Mouse (Mus musculus) heart, embryonic 10.5 days (tissue): ENCODE measurements around the gene Bcl11b. TPM values are rescaled to one million over a fixed set of nuclear protein-coding genes. Genes with fewer than 3 reads are reported as not detected.

Source experiments
- DNase-seq: peaks from one replicate; pipeline ENCODE4 v3.0.0-alpha.2; 2017; ENCODE audit warnings: low spot score
- H3K27ac ChIP-seq: fragments of 300-500 bp; sonication (generic); 2 replicates; pipeline ENCODE4 v1.5.1; 2016; ENCODE audit warnings: mild to moderate bottlenecking
- H3K27me3 ChIP-seq: fragments of 300-500 bp; sonication (generic); 2 replicates; pipeline ENCODE4 v1.6.1; 2016; ENCODE audit warnings: mild to moderate bottlenecking; ENCODE audit not compliant: poor library complexity, insufficient read depth, severe bottlenecking
- H3K36me3 ChIP-seq: fragments of 300-500 bp; sonication (generic); 2 replicates; pipeline ENCODE4 v1.6.1; 2016; ENCODE audit warnings: mild to moderate bottlenecking, moderate library complexity
- H3K4me1 ChIP-seq: fragments of 300-500 bp; sonication (generic); 2 replicates; pipeline ENCODE4 v1.6.1; 2016; ENCODE audit warnings: mild to moderate bottlenecking
- H3K4me3 ChIP-seq: fragments of 300-500 bp; sonication (generic); 2 replicates; pipeline ENCODE4 v1.5.1; 2016; ENCODE audit warnings: mild to moderate bottlenecking, moderate library complexity
- H3K9me3 ChIP-seq: fragments of 300-500 bp; sonication (generic); 2 replicates; pipeline ENCODE4 v1.6.1; 2016; ENCODE audit warnings: mild to moderate bottlenecking, moderate library complexity
- WGBS: fragments of 180-500 bp; shearing (Covaris S2); methylation state at CpG from one replicate; pipeline ENCODE4 v1.1.7; 2016; 5-methylcytosine and 5-hydroxymethylcytosine counted together
- polyA plus RNA-seq: library from polyadenylated mRNA; unstranded; fragments of >200 nt; fragmentation: Nextera tagmentation; extraction: Ambion mirVana; gene quantifications from 2 replicates; pipeline ENCODE4 v1.2.1, GENCODE M21; 2016

Bcl11b gene
- polyA plus RNA-seq: 3.1 and 3.3 TPM in 2 replicates

DNA sequence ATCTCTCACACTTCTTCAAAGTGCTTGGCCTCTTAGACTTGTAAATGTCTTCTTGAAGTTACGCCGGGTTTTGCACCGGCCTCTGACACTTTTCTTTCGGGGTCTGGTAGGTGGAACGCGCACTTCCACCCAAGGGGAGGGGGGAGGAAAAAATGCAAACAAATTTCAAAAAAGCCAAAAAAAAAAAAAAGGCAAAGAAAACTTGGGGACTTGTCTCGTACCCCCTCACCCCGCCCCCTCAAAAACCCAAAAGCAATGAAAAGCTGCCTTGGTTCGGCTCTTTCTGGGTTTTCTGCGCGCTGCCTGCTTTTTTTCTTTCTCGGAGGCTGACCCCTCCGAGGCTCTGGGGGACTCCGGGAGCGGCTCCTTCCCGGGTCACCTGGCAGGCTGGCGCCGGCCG, at the start of gene Bcl11b:
Gene Bcl11b (minus strand): TSS at position 120 of the 400 bp plus-strand sequence.
- Histone ChIP-seq H3K9me3 (no peaks in the 10 kb centered on the region), H3K4me1 (peaks cover 24% of the 10 kb centered on the region), H3K27ac (peak within 1 kb of the TSS; percentile 85), H3K4me3 (peak within 1 kb of the TSS; percentile 74), H3K27me3 (peaks cover 72% of the 10 kb centered on the region), H3K36me3 (no peaks in the 10 kb centered on the region)
- no peak for DNase-seq
- under 1% methylated on average over 19 of the region's 19 CpGs for WGBS

DNA sequence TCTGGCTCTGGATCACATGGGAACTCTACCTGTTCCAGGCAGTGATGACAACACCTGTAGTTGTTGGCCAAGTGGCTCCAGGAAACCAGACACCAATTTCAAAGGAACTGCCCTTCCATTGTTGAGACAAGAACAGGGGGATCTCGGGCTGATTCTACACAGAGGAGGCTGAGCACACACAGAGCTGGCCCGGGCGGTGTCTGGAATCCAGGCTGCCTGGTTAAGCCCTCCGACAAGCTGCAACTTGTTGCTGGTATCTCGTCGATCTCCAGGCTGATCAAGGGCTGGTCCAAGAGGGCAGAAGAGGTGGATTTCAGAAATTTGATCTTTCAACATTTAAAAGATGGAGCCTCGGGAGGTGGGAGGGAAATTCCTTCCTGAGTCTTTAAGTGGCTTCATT, 47.6 kb upstream of the Bcl11b start:
- no peak overlapping the region for H3K4me3 ChIP-seq
- H3K4me1 ChIP-seq: peaks cover 10% of the 10 kb centered on the region
- WGBS: 56% methylated on average over 7 of the region's 7 CpGs
- no peaks in the 10 kb centered on the region for H3K36me3 ChIP-seq
- DNase-seq: no peak
- no peaks in the 10 kb centered on the region for H3K9me3 ChIP-seq
- H3K27ac ChIP-seq: no peak overlapping the region
- peaks cover 27% of the 10 kb centered on the region; the same call in 1 of the 2 replicates for H3K27me3 ChIP-seq

DNA sequence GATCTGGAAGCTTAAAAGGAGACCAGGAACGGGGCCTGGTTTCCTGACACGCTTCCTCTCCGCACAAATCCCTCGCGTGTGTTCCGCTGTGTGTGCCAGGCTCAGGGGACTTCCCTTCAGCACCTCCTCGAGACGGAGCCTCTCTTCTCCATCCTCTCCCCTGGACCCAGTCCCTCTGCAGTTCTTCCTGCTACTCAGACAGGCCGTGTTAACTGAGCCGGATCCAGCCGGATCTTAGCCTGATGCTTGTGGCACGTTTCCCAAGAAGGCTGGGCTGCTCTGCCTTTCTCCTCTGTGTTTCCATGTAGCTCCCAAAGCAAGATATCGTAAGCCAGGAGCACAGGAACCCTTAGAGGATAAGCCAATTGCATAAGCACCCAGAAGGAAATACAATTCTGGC, 46.2 kb upstream of the Bcl11b start:
- Histone ChIP-seq H3K4me1 (peaks cover 11% of the 10 kb centered on the region), H3K27ac (no peak overlapping the region), H3K4me3 (no peak overlapping the region), H3K9me3 (no peaks in the 10 kb centered on the region), H3K27me3 (peaks cover 27% of the 10 kb centered on the region; the same call in 1 of the 2 replicates), H3K36me3 (no peaks in the 10 kb centered on the region)
- 65% methylated on average over 13 of the region's 13 CpGs for WGBS
- DNase-seq: no peak

DNA sequence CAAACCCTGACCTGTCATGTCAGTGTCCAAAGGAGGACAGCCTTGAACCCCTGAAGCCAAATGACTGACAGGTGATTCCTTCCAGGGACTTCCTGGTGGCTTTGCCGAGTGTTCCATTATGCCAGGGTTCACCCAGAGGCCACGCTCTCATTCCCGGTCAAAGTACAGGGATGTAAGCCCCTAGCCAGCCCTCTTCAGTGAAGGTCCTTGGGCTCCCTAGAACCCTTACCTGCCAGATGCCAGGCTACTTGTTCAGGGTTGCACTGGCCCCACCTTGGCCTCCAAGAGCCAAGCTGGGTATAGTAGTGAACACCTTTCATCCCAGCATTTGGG, 38.8 kb upstream of the Bcl11b start:
- WGBS: 52% methylated on average over 3 of the region's 3 CpGs
- 0 out of 2 replicates have a peak overlapping the region, but pooled peaks have one; percentile 16 for H3K27ac ChIP-seq
- H3K9me3 ChIP-seq: no peaks in the 10 kb centered on the region
- H3K27me3 ChIP-seq: peaks cover 24% of the 10 kb centered on the region; the same call in 1 of the 2 replicates
- DNase-seq: no peak
- peaks cover 27% of the 10 kb centered on the region for H3K4me1 ChIP-seq
- H3K4me3 ChIP-seq: no peak overlapping the region
- H3K36me3 ChIP-seq: no peaks in the 10 kb centered on the region

DNA sequence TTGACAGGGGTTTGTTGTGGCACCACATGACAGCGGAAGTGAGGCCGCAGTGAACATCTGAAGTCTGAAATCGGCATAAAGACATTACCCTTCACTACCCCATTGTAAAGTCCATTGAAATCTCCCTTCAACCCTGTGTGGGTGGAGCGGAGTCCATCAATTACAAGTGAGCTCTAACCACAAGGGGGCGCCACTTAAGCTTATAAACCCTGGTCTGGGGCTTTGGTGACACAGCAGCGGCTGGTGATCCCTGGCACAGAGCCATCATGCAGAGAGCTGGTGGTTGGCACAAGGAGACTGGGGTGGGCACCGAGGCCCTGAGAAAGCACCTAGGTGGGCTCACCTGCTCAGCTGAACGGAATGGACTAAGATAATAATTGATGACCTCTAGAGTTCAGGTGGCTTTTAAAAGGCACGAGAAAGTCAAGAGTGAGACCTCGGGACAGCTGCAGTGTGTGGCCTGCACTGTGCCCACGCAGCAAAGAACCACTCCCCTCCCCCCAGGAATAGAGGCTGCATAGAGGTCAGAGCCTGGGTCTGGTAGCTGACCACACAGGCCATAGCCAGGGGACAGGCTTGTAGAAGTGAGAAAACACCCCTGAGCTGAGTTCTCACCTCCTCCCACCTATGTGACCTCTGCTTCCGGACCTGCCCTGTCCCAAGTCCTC, 38.3 kb upstream of the Bcl11b start:
- Histone ChIP-seq H3K36me3 (no peaks in the 10 kb centered on the region), H3K27me3 (peaks cover 24% of the 10 kb centered on the region; the same call in 1 of the 2 replicates), H3K4me3 (no peak overlapping the region), H3K4me1 (peaks cover 31% of the 10 kb centered on the region), H3K9me3 (no peaks in the 10 kb centered on the region), H3K27ac (0 out of 2 replicates have a peak overlapping the region, but pooled peaks have one; percentile 16)
- peak; percentile 82 for DNase-seq
- 45% methylated on average over 12 of the region's 12 CpGs for WGBS

DNA sequence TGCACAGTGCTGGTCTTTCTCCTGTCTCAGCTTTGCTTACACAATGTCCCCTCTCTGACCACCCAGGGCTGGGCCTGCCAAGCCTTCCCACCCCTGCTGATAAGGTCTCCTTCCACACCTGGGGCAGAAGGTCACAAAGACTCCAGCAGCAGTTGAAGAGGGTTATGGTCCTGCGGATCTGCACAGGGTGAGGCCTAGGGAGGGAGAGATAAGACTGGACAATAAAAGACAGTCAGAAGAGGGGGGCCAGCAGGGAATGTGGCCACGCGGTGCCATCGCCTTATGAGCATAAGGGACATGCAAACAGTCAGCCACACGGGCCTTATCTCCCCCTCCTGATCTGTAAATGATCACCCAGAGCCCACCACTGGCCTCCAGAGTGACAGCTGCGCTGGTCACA, 34.0 kb upstream of the Bcl11b start:
- no peak overlapping the region for H3K4me3 ChIP-seq
- H3K27me3 ChIP-seq: peaks cover 11% of the 10 kb centered on the region; the same call in 1 of the 2 replicates
- no peaks in the 10 kb centered on the region for H3K9me3 ChIP-seq
- no peaks in the 10 kb centered on the region for H3K36me3 ChIP-seq
- WGBS: 34% methylated on average over 6 of the region's 6 CpGs
- no peak for DNase-seq
- H3K27ac ChIP-seq: no peak overlapping the region
- H3K4me1 ChIP-seq: peaks cover 27% of the 10 kb centered on the region

DNA sequence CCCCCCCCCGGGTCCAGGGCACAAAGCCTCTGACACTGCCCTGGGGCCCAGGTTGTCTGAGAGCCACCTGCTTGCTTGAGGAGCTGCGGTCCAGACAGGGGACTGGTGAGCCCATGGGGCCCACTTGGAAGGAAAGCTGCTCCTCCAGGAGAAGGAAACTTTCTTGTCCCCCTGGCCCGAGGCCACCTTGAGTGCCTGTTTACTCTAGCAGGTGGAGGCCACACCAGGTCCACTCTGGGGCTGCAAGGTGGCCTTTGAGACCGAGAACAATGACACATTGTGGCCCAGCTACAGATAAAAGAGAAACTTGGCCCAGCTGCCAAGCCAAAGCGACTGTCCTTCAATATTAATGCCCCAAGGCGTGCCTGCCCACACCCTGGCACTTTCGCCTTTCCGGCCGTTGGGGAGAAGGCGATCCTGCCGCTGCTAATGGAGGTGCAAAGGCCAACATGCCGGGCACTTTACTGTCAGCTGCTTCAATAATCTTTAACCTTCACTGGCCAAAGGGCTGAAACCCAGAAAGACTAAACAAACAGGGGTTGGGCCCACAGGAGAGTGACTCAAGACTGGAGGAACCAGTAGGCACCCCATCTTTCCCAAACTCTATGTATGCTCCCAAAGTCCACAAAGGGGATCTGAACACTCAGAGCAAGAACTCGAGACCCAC, 32.1 kb upstream of the Bcl11b start:
- H3K4me1 ChIP-seq: peaks cover 18% of the 10 kb centered on the region
- H3K9me3 ChIP-seq: no peaks in the 10 kb centered on the region
- H3K36me3 ChIP-seq: no peaks in the 10 kb centered on the region
- H3K27ac ChIP-seq: no peak overlapping the region
- 78% methylated on average over 13 of the region's 13 CpGs for WGBS
- no peak for DNase-seq
- H3K27me3 ChIP-seq: peaks cover 2% of the 10 kb centered on the region; the same call in 1 of the 2 replicates
- H3K4me3 ChIP-seq: no peak overlapping the region

DNA sequence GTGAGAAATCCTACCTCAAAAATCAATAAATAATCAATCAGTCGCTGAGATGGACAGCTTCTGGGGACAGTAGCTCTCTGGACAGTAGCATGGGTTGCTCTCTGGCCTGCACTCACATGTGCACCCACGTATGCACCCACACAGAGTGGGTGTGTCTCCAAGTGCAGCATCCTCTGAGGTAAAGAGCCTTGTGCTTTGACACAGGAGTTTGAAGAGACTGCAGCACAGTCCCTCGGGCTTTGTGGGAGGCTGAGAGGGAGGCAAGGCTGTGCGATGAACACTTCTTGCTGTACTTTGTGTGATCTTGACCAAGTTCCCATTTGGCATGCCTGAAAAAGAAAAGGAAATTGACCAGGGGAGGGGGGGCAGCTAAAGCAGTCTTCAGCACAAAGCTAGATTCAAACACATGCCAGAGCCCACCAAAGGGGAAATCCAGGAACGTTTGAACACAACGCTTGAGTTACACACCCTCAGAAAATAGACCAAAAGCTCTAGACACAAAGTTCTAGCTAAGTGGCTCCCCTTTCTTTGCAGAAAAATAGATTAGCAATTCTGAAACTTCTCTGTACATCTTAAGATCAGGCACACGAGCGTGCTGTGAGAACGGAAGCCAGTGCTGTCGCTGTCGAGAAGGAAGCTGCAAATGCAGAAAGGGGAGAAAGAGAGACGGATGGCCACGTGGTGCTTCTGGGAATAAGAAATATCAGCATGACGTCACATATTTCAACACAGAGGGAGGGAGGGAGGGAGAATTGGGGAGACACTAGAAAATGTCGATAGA, 19.6 kb upstream of the Bcl11b start:
- Histone ChIP-seq H3K27ac (no peak overlapping the region), H3K4me1 (no peaks in the 10 kb centered on the region), H3K4me3 (no peak overlapping the region), H3K9me3 (no peaks in the 10 kb centered on the region), H3K27me3 (no peaks in the 10 kb centered on the region), H3K36me3 (no peaks in the 10 kb centered on the region)
- WGBS: 76% methylated on average over 15 of the region's 15 CpGs
- DNase-seq: no peak

DNA sequence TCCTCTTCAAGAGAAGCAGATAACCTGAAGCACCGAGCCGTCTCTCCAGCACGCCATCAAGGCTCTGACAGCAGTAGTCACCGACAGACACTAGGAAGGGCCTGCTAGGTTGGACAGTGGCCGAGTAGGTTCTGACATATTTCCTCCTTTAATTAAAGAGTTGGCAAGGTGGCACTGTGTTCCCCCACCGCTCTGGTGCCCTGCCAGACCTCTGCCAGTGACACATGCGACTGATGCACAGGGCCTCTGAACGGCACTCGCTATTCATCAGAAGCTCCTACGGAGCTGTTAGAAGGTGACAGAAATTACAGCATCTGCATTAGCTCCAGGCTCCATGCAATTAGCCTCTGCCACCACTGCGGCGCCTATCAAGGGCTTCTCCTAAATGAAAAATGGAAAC, 8.6 kb upstream of the Bcl11b start:
- DNase-seq: no peak
- H3K27ac ChIP-seq: no peak overlapping the region
- peaks cover 26% of the 10 kb centered on the region for H3K27me3 ChIP-seq
- WGBS: 78% methylated on average over 12 of the region's 12 CpGs
- no peak overlapping the region for H3K4me3 ChIP-seq
- 0 out of 2 replicates have a peak, but pooled peaks cover 2% of the 10 kb centered on the region for H3K4me1 ChIP-seq
- H3K9me3 ChIP-seq: no peaks in the 10 kb centered on the region
- no peaks in the 10 kb centered on the region for H3K36me3 ChIP-seq

DNA sequence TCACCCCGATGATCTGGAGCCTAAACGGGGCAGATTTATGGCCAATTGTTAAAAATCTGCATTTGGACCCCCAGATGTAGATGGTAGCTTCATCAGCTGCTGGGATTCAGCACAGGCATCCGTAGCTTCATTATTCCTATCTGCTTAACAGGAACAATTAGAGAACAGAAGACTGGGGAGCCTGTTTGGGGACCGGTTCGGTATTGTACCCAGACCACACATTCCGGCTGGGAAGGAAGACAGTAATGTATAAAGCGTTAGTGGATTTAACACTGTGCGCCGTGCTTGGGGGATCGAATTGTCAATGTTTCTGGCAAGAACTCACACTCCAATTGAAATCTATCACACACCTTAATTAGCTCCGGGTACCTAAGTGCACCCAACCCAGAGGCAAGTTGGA, 6.9 kb upstream of the Bcl11b start:
- H3K4me1 ChIP-seq: peaks cover 13% of the 10 kb centered on the region
- DNase-seq: no peak
- no peaks in the 10 kb centered on the region for H3K36me3 ChIP-seq
- peaks cover 42% of the 10 kb centered on the region for H3K27me3 ChIP-seq
- H3K4me3 ChIP-seq: no peak overlapping the region
- no peaks in the 10 kb centered on the region for H3K9me3 ChIP-seq
- 84% methylated on average over 11 of the region's 11 CpGs for WGBS
- no peak overlapping the region for H3K27ac ChIP-seq

DNA sequence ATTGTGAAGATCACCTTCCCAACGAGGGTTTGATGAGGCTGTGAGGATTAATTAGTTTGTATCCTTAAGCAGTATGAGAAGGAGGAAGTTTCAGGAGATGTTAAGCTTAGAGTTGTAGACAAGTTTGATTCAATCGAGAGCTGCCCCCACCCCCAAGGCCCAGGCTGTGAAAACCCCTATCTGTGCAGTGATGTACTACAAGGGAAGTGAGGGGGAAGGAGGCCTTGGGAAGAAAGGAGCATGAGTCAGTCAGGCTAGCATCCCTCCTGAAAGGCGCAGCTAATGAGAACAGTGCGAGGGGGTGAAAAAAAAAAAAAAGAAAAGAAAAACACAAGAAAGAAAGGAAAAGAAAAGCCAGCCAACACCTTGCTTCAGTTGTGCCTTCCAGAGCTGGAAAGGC, 5.8 kb upstream of the Bcl11b start:
- no peaks in the 10 kb centered on the region for H3K9me3 ChIP-seq
- WGBS: 28% methylated on average over 4 of the region's 4 CpGs
- no peak overlapping the region for H3K4me3 ChIP-seq
- peaks cover 50% of the 10 kb centered on the region for H3K27me3 ChIP-seq
- no peak overlapping the region for H3K27ac ChIP-seq
- no peaks in the 10 kb centered on the region for H3K36me3 ChIP-seq
- DNase-seq: no peak
- H3K4me1 ChIP-seq: peaks cover 25% of the 10 kb centered on the region

DNA sequence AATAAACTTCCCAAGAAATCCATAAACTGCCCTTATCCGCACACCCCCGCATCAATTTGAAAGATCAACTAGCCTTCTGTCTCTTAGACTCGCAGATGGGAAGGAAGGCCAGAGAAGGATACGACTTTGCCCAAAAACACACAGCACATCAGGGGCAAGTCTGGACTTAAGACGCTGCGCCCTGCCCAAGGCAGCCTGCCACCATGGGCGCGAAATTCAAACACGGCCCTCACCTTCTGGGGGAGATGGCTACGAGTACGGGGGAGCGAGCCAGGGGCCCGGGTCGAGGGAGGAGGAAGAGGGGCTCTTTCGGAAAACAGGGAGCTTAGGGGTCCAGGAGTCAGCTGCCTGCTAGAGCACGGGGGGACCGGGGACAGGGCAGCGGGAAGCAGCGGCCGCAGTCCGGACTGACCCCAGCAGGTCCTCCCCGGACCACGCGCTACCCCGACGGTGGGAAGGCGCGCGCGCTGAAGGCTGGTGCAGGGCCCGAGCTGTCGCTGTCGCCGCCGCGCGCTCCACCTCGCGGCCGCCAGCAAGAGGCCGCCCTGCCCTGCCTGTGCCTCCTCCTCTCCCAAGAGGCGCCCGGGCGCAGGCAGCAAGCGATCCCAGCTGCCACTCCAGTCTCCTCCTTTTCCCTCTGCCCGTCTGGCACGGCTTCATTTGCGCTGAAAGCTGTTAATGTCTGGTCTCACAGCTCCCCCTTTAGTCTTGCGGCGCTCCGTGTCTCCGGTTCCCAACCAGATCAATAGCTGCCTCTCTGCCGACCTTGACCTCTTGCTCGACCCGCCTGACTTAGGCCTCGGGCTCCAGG, 2.6 kb upstream of the Bcl11b start:
- peak overlapping the region; percentile 74 for H3K4me3 ChIP-seq
- peaks cover 26% of the 10 kb centered on the region for H3K4me1 ChIP-seq
- H3K36me3 ChIP-seq: no peaks in the 10 kb centered on the region
- H3K9me3 ChIP-seq: no peaks in the 10 kb centered on the region
- H3K27me3 ChIP-seq: peaks cover 53% of the 10 kb centered on the region
- peak; percentile 92 for DNase-seq
- 1% methylated on average over 56 of the region's 56 CpGs for WGBS
- peak overlapping the region; percentile 71 for H3K27ac ChIP-seq
